ENCODE assay signal across 13 mouse cellular contexts in genomic region chr7:142081736-142082135, GRCm38 (mm10). TPM values are rescaled to one million over a fixed set of nuclear protein-coding genes. Genes with fewer than 3 reads are reported as not detected.
DNase-seq lines count a peak whose midpoint lies in the region; ATAC-seq and TF ChIP-seq lines count a peak whose summit lies in the region.
"Had no signal": no experiment of that assay in that cellular context is flagged by ENCODE, and none has a peak within 500 bp of the region (broad histone marks: within the 10 kb centered on the region; RNA-seq: fewer than 3 reads in every experiment).

No protein-coding gene starts in this region.

- H3K9me3 ChIP-seq in forebrain, embryonic 11.5 days (ENCODE audit: control insufficient read depth, low read length): no peaks in the 10 kb centered on the region
- no peaks in the 10 kb centered on the region for H3K9me3 ChIP-seq in forebrain, embryonic 14.5 days (replicated peaks; ENCODE audit: control insufficient read depth, low read length)
- no peaks in the 10 kb centered on the region for H3K9me3 ChIP-seq in kidney, postnatal 0 days (replicated peaks; ENCODE audit: low read length)
- no peaks in the 10 kb centered on the region for H3K9me3 ChIP-seq in ES-Bruce4 (replicated peaks; ENCODE audit: control insufficient read depth, insufficient read depth, low read length, poor library complexity, severe bottlenecking)
- no peaks in the 10 kb centered on the region for H3K9me3 ChIP-seq in limb, embryonic 10.5 days (replicated peaks)

- no peak for TF ChIP-seq POLR2A in ES-Bruce4 (IDR thresholded peaks at IDR 0.05; ENCODE audit: insufficient read depth, low read length)

- H3K27ac ChIP-seq in forebrain, embryonic 11.5 days (ENCODE audit: low read depth, low read length): no peak overlapping the region
- H3K27ac ChIP-seq in forebrain, embryonic 14.5 days (ENCODE audit: low read depth, low read length): no peak overlapping the region
- H3K27ac ChIP-seq in kidney, postnatal 0 days: no peak overlapping the region
- H3K27ac ChIP-seq in ES-Bruce4 (ENCODE audit: insufficient read depth, low read length): no peak overlapping the region
- no peak overlapping the region for H3K27ac ChIP-seq in limb, embryonic 10.5 days

- no peak overlapping the region; the same call in 1 of the 2 replicates for H3K4me3 ChIP-seq in forebrain, embryonic 11.5 days (ENCODE audit: low read depth, low read length)
- no peak overlapping the region for H3K4me3 ChIP-seq in forebrain, embryonic 14.5 days (ENCODE audit: low read depth, low read length)
- H3K4me3 ChIP-seq in kidney, postnatal 0 days (replicated peaks; ENCODE audit: low read depth, low read length): no peak overlapping the region
- H3K4me3 ChIP-seq in ES-Bruce4 (ENCODE audit: low read depth, low read length): peak overlapping the region; percentile 43; the same call in 1 of the 2 replicates
- peak overlapping the region; percentile 58 for H3K4me3 ChIP-seq in limb, embryonic 10.5 days
- H3K4me3 ChIP-seq: erythroblast, embryonic 14.5 days had no signal

- peaks cover 4% of the 10 kb centered on the region; the same call in 1 of the 2 replicates for H3K4me1 ChIP-seq in forebrain, embryonic 11.5 days (replicated peaks; ENCODE audit: control insufficient read depth, insufficient read depth, low read length)
- peaks cover 20% of the 10 kb centered on the region for H3K4me1 ChIP-seq in forebrain, embryonic 14.5 days (ENCODE audit: control insufficient read depth, insufficient read depth, low read length)
- H3K4me1 ChIP-seq in kidney, postnatal 0 days (replicated peaks; ENCODE audit: insufficient read depth, low read length): no peaks in the 10 kb centered on the region
- no peaks in the 10 kb centered on the region for H3K4me1 ChIP-seq in ES-Bruce4 (ENCODE audit: control insufficient read depth, insufficient read depth, low read length)
- peaks cover 24% of the 10 kb centered on the region for H3K4me1 ChIP-seq in limb, embryonic 10.5 days

- H3K4me2 ChIP-seq in forebrain, embryonic 11.5 days (ENCODE audit: low read depth, low read length, severe bottlenecking): peak overlapping the region; percentile 36; the same call in 1 of the 2 replicates
- no peak overlapping the region for H3K4me2 ChIP-seq in forebrain, embryonic 14.5 days (ENCODE audit: low read length)
- peak overlapping the region; percentile 53 for H3K4me2 ChIP-seq in kidney, postnatal 0 days (ENCODE audit: low read length)

- no peak overlapping the region for H3K9ac ChIP-seq in forebrain, embryonic 11.5 days (ENCODE audit: low read length)
- no peak overlapping the region for H3K9ac ChIP-seq in forebrain, embryonic 14.5 days (ENCODE audit: low read length)
- peak overlapping the region; percentile 28; the same call in 1 of the 2 replicates for H3K9ac ChIP-seq in kidney, postnatal 0 days (ENCODE audit: low read depth, low read length)
- peak overlapping the region; percentile 46; the same call in 1 of the 2 replicates for H3K9ac ChIP-seq in ES-Bruce4 (ENCODE audit: low read depth, poor library complexity, severe bottlenecking)

- DNase-seq in forebrain, embryonic 11.5 days (ENCODE audit: low spot score): no peak
- no peak for DNase-seq in forebrain, embryonic 14.5 days (ENCODE audit: low spot score)
- DNase-seq in kidney, postnatal 0 days (ENCODE audit: low spot score): no peak
- DNase-seq in kidney, adult 9 months: no peak
- no peak for DNase-seq in limb, embryonic 10.5 days (ENCODE audit: low spot score)
- no peak for DNase-seq in embryo, embryonic 10 days (ENCODE audit: low spot score)
- no peak for DNase-seq in B cell, adult 2 months
- DNase-seq: right cerebral cortex, adult 18-20 months; thymus, adult 2 months had no signal

- 31% methylated on average over 17 of the region's 17 CpGs for WGBS in forebrain, embryonic 11.5 days
- 46% methylated on average over 17 of the region's 17 CpGs for WGBS in forebrain, embryonic 14.5 days
- 26% methylated on average over 17 of the region's 17 CpGs for WGBS in kidney, postnatal 0 days
- WGBS in limb, embryonic 10.5 days: 17% methylated on average over 17 of the region's 17 CpGs

- H3K36me3 ChIP-seq in forebrain, embryonic 11.5 days (ENCODE audit: control insufficient read depth, insufficient read depth, low read length): no peaks in the 10 kb centered on the region
- peaks cover 68% of the 10 kb centered on the region for H3K36me3 ChIP-seq in forebrain, embryonic 14.5 days (ENCODE audit: control insufficient read depth, insufficient read depth, low read length)
- no peaks in the 10 kb centered on the region for H3K36me3 ChIP-seq in kidney, postnatal 0 days (ENCODE audit: insufficient read depth, low read length)
- no peaks in the 10 kb centered on the region for H3K36me3 ChIP-seq in ES-Bruce4 (ENCODE audit: control insufficient read depth, insufficient read depth, low read length, poor library complexity, severe bottlenecking)
- H3K36me3 ChIP-seq in limb, embryonic 10.5 days: no peaks in the 10 kb centered on the region

- no peak for TF ChIP-seq EP300 in ES-Bruce4 (IDR thresholded peaks at IDR 0.05; ENCODE audit: insufficient read depth, low read depth, low read length)

- ATAC-seq in forebrain, embryonic 11.5 days (replicated peaks; ENCODE audit: low FRiP score): no peak
- no peak for ATAC-seq in forebrain, embryonic 14.5 days
- ATAC-seq in kidney, postnatal 0 days (replicated peaks; ENCODE audit: low FRiP score, low read depth): no peak

- TF ChIP-seq CTCF in kidney, postnatal 0 days (IDR thresholded peaks at IDR 0.05; ENCODE audit: low read depth): no peak
- no peak for TF ChIP-seq CTCF in ES-Bruce4 (IDR thresholded peaks at IDR 0.05; ENCODE audit: low read depth, low read length)

- H3K27me3 ChIP-seq in forebrain, embryonic 11.5 days (ENCODE audit: control insufficient read depth, insufficient read depth, low read length): peaks cover 34% of the 10 kb centered on the region
- H3K27me3 ChIP-seq in forebrain, embryonic 14.5 days (replicated peaks; ENCODE audit: control insufficient read depth, insufficient read depth, low read length): peaks cover 17% of the 10 kb centered on the region; the same call in 1 of the 2 replicates
- 0 out of 2 replicates have a peak, but pooled peaks cover 12% of the 10 kb centered on the region for H3K27me3 ChIP-seq in kidney, postnatal 0 days (ENCODE audit: insufficient read depth, low read length)
- H3K27me3 ChIP-seq in ES-Bruce4 (ENCODE audit: control insufficient read depth, insufficient read depth, low read length, poor library complexity, severe bottlenecking): 0 out of 2 replicates have a peak, but pooled peaks cover 3% of the 10 kb centered on the region
- peaks cover 84% of the 10 kb centered on the region for H3K27me3 ChIP-seq in limb, embryonic 10.5 days (ENCODE audit: low read depth, poor library complexity, severe bottlenecking)

RNA-seq across cellular contexts. Expression of gene Dusp8, which starts 13.9 kb away (rescaled TPM):
- polyA plus RNA-seq in forebrain, embryonic 11.5 days (2014; fragmentation: Nextera tagmentation; extraction: Ambion mirVana): 22.6 and 28.1 TPM in 2 replicates
- 58.0 and 84.8 TPM in 2 replicates for polyA plus RNA-seq in forebrain, embryonic 14.5 days (2014; fragmentation: Nextera tagmentation; extraction: Ambion mirVana)
- polyA plus RNA-seq in kidney, postnatal 0 days (2015; fragmentation: Nextera tagmentation; extraction: Ambion mirVana): 2.3 and 2.5 TPM in 2 replicates
- 2.0 and 2.3 TPM in 2 replicates for polyA plus RNA-seq in ES-Bruce4 (2011; ENCODE audit: insufficient read depth, insufficient read length, low read depth, missing spikeins)
- polyA plus RNA-seq in limb, embryonic 10.5 days (2016; fragmentation: Nextera tagmentation; extraction: Ambion mirVana): 0.26 and 0.34 TPM in 2 replicates

RNA-seq across cellular contexts. Expression of gene Mob2, which starts 20.9 kb away (rescaled TPM):
- 52.9 and 55.9 TPM in 2 replicates for polyA plus RNA-seq in forebrain, embryonic 11.5 days (2014; fragmentation: Nextera tagmentation; extraction: Ambion mirVana)
- polyA plus RNA-seq in forebrain, embryonic 14.5 days (2014; fragmentation: Nextera tagmentation; extraction: Ambion mirVana): 53.6 and 57.9 TPM in 2 replicates
- polyA plus RNA-seq in kidney, postnatal 0 days (2015; fragmentation: Nextera tagmentation; extraction: Ambion mirVana): 62.8 and 64.3 TPM in 2 replicates
- 19.0 and 20.7 TPM in 2 replicates for polyA plus RNA-seq in ES-Bruce4 (2011; ENCODE audit: insufficient read depth, insufficient read length, low read depth, missing spikeins)
- 67.8 and 74.4 TPM in 2 replicates for polyA plus RNA-seq in limb, embryonic 10.5 days (2016; fragmentation: Nextera tagmentation; extraction: Ambion mirVana)

RNA-seq across cellular contexts. Expression of gene Gm45618, which starts 38.8 kb away (rescaled TPM):
- polyA plus RNA-seq in forebrain, embryonic 11.5 days (2014; fragmentation: Nextera tagmentation; extraction: Ambion mirVana): 0.31 TPM in 1 of 2 replicates, not detected in the other
- not detected in 2 replicates for polyA plus RNA-seq in forebrain, embryonic 14.5 days (2014; fragmentation: Nextera tagmentation; extraction: Ambion mirVana)
- not detected in 2 replicates for polyA plus RNA-seq in kidney, postnatal 0 days (2015; fragmentation: Nextera tagmentation; extraction: Ambion mirVana)
- not detected in 2 replicates for polyA plus RNA-seq in ES-Bruce4 (2011; ENCODE audit: insufficient read depth, insufficient read length, low read depth, missing spikeins)
- polyA plus RNA-seq in limb, embryonic 10.5 days (2016; fragmentation: Nextera tagmentation; extraction: Ambion mirVana): not detected in 2 replicates
- polyA plus RNA-seq: C2C12; erythroblast, embryonic 14.5 days; heart, embryonic 16.5 days; thymus, adult 2 months had no signal

RNA-seq across cellular contexts. Expression of gene Gm39115, which starts 54.1 kb away (rescaled TPM):
- polyA plus RNA-seq in forebrain, embryonic 11.5 days (2014; fragmentation: Nextera tagmentation; extraction: Ambion mirVana): not detected in 2 replicates
- polyA plus RNA-seq in forebrain, embryonic 14.5 days (2014; fragmentation: Nextera tagmentation; extraction: Ambion mirVana): not detected in 2 replicates
- polyA plus RNA-seq in kidney, postnatal 0 days (2015; fragmentation: Nextera tagmentation; extraction: Ambion mirVana): not detected in 2 replicates
- not detected in 2 replicates for polyA plus RNA-seq in ES-Bruce4 (2011; ENCODE audit: insufficient read depth, insufficient read length, low read depth, missing spikeins)
- polyA plus RNA-seq in limb, embryonic 10.5 days (2016; fragmentation: Nextera tagmentation; extraction: Ambion mirVana): not detected in 2 replicates
- polyA plus RNA-seq: C2C12; erythroblast, embryonic 14.5 days; heart, embryonic 16.5 days; thymus, adult 2 months had no signal

Comparison
In these comparisons a context has a peak if more than half of its experiments do, and no peak if none do; other contexts are left out.
1. H3K4me3 ChIP-seq: peak in ES-Bruce4 (single experiment) and limb, embryonic 10.5 days (single experiment); none in forebrain, embryonic 11.5 days (single experiment), forebrain, embryonic 14.5 days (single experiment) and kidney, postnatal 0 days (single experiment).
2. H3K9ac ChIP-seq: peak in kidney, postnatal 0 days (single experiment) and ES-Bruce4 (single experiment); none in forebrain, embryonic 11.5 days (single experiment) and forebrain, embryonic 14.5 days (single experiment).